Mouse (Mus musculus) limb, embryonic 10.5 days (tissue): Measurements from ENCODE around the gene Epsti1. TPM values are rescaled to one million over a fixed set of nuclear protein-coding genes. Genes with fewer than 3 reads are reported as not detected.

ENCODE experiments used
- DNase-seq: peaks from one replicate; pipeline ENCODE4 v3.0.0-alpha.2; 2017; ENCODE audit warnings: low spot score
- H3K27ac ChIP-seq: fragments of 300-500 bp; sonication (generic); 2 replicates; pipeline ENCODE4 v1.5.1; 2016; ENCODE audit warnings: mild to moderate bottlenecking
- H3K27me3 ChIP-seq: fragments of 300-500 bp; sonication (generic); 2 replicates; pipeline ENCODE4 v1.6.1; 2016; ENCODE audit warnings: low read depth, mild to moderate bottlenecking; ENCODE audit not compliant: poor library complexity, severe bottlenecking
- H3K36me3 ChIP-seq: fragments of 300-500 bp; sonication (generic); 2 replicates; pipeline ENCODE4 v1.6.1; 2016; ENCODE audit warnings: mild to moderate bottlenecking, moderate library complexity
- H3K4me1 ChIP-seq: fragments of 300-500 bp; sonication (generic); 2 replicates; pipeline ENCODE4 v1.6.1; 2016
- H3K4me3 ChIP-seq: fragments of 300-500 bp; sonication (generic); 2 replicates; pipeline ENCODE4 v1.5.1; 2016; ENCODE audit warnings: mild to moderate bottlenecking, moderate library complexity
- H3K9me3 ChIP-seq: fragments of 300-500 bp; sonication (generic); replicated peaks from 2 replicates; pipeline ENCODE4 v1.6.1; 2016; ENCODE audit warnings: mild to moderate bottlenecking
- WGBS: fragments of 180-500 bp; shearing (Covaris S2); methylation state at CpG from one replicate; pipeline ENCODE4 v1.1.7; 2016; 5-methylcytosine and 5-hydroxymethylcytosine counted together
- polyA plus RNA-seq: library from polyadenylated mRNA; unstranded; fragments of >200 nt; fragmentation: Nextera tagmentation; extraction: Ambion mirVana; gene quantifications from 2 replicates; pipeline ENCODE4 v1.2.1, GENCODE M21; 2016

Gene Epsti1
- polyA plus RNA-seq, 1 experiment from 2014 or later, result 0.08 TPM

DNA sequence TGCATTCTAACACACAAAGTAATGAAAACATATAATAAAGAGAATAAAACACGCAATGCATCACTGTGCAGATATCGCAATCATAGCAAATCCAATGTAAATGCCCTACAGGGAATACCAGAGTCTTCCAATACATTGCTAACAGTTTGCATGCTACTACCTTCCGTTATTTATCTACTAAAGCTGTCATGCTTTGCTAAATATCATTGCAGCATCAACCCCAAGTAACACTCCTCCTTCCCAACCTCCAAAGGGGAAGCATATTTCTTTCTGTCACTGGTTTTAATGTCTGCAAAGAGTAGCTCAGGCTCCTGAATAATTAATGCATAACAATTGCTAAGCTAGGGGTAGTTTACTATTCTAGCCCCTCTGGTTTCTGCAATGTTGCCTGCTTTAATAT lies 144.2 kb downstream of the Epsti1 start:
- Histone ChIP-seq H3K4me1 (no peaks in the 10 kb centered on the region), H3K4me3 (no peak overlapping the region), H3K27me3 (no peaks in the 10 kb centered on the region), H3K27ac (no peak overlapping the region), H3K36me3 (no peaks in the 10 kb centered on the region), H3K9me3 (no peaks in the 10 kb centered on the region)
- DNase-seq, result no peak
- 91% methylated on average over 3 of the region's 3 CpGs for WGBS

GRCm38 (mm10) chr14:78048674-78049073 lies 144.6 kb downstream of the Epsti1 start:
- Histone ChIP-seq H3K27ac (no peak overlapping the region), H3K36me3 (no peaks in the 10 kb centered on the region), H3K4me1 (no peaks in the 10 kb centered on the region), H3K9me3 (no peaks in the 10 kb centered on the region), H3K27me3 (no peaks in the 10 kb centered on the region), H3K4me3 (no peak overlapping the region)
- 83% methylated on average over 4 of the region's 4 CpGs for WGBS
- DNase-seq, result no peak

Other genes with a start within 250 kb of the Epsti1 start
- 118 and 131 TPM in 2 replicates for gene Dnajc15, start 29.1 kb upstream of the Epsti1 start, polyA plus RNA-seq
- gene Fam216b, start 184.8 kb downstream of the Epsti1 start, polyA plus RNA-seq, result not detected in 2 replicates